ENCODE assay signal across 8 mouse cellular contexts in the genomic region with DNA sequence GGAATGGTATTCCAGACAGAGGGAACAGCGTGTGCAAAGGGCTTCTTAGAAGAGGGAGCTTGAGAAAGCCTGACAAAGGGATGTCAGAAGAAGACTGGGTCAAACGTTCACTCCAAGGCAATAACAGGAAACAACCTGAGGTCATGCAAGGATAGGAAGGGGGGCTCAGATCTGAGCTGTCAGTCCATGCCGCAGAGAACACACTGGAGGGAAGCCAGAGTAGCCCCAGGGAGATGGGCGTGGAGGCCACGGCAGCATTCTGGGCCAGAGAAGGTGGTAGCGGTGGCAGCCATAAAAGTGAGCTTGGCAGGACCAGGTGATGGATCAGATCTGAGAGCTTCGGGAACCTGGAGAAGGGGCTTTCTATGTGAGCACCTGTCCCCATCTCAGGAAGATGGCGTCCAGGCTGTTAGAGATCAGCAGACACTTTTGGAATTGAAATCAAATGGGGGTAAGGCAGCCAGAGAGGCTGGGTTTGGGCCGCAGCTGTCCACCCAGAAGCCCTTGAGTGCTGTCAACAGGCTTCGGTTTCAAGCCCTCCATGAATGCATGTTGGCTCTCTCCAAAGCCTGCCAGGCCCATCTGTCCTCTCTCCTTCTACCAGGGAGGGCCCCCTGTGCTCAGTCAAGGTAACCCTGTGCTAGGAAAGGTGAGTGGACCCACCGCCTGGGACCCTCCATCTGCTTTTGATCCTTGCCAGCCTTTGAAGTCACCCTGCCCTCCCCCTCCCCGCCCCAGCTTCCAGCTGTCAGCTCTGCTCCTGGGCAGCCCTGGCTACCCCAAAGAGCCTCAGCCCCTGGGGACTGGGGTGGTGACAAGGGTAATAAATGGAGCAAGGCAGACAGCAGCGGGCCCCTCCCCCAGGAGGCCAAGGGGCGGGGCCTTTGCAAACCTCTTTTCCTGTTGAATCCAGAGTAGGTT. TPM values are rescaled to one million over a fixed set of nuclear protein-coding genes. Genes with fewer than 3 reads are reported as not detected.
A peak's percentile ranks its signal among the peaks of the same experiment; 100 is the strongest.
DNase-seq lines count a peak whose midpoint lies in the region; ATAC-seq and TF ChIP-seq lines count a peak whose summit lies in the region.

No protein-coding gene starts in this region.

- H3K9ac ChIP-seq in heart, adult 2 months (ENCODE audit: low read depth, low read length): no peak overlapping the region
- no peak overlapping the region for H3K9ac ChIP-seq in intestine, embryonic 16.5 days (ENCODE audit: low read depth, low read length)

- TF ChIP-seq EP300 in heart, adult 2 months (IDR thresholded peaks at IDR 0.05; ENCODE audit: insufficient read depth, low read depth, low read length): no peak

- 21% methylated on average over 14 of the region's 14 CpGs for WGBS in heart, adult 2 months
- WGBS in intestine, embryonic 16.5 days: 21% methylated on average over 14 of the region's 14 CpGs

- H3K79me2 ChIP-seq in heart, adult 2 months (replicated peaks; ENCODE audit: control insufficient read depth, insufficient read depth, low read length): no peaks in the 10 kb centered on the region

- H3K4me2 ChIP-seq in intestine, embryonic 16.5 days (ENCODE audit: low read depth, low read length): 0 out of 2 replicates have a peak overlapping the region, but pooled peaks have one; percentile 5

- DNase-seq in B cell, adult 2 months: peak; percentile 68 to 72
- peak; percentile 61 for DNase-seq in brain, embryonic 14.5 days (ENCODE audit: low read depth)
- DNase-seq in heart, adult 2 months: peak; percentile 57 to 58
- DNase-seq in lung, postnatal 36 days: peak; percentile 58
- peak; percentile 67 to 69 for DNase-seq in spleen, postnatal 36 days (ENCODE audit: low spot score in 2 of 2)
- no peak for DNase-seq in frontal cortex, postnatal 14 days (ENCODE audit: low spot score in 2 of 2)
- DNase-seq in cerebellum, adult 11-12 months: no peak

- H3K4me1 ChIP-seq in heart, adult 2 months (ENCODE audit: control insufficient read depth, insufficient read depth, low read length): peaks cover 3% of the 10 kb centered on the region
- H3K4me1 ChIP-seq in intestine, embryonic 16.5 days (ENCODE audit: control insufficient read depth, insufficient read depth, low read length): peaks cover 16% of the 10 kb centered on the region

- no peak overlapping the region for H3K27ac ChIP-seq in heart, adult 2 months
- H3K27ac ChIP-seq in intestine, embryonic 16.5 days (ENCODE audit: low read length): no peak overlapping the region; the same call in 1 of the 2 replicates

- TF ChIP-seq CTCF in brain, embryonic 14.5 days (IDR thresholded peaks at IDR 0.05; ENCODE audit: borderline replicate concordance, extremely low read depth, insufficient read depth, insufficient read length): no peak
- no peak for TF ChIP-seq CTCF in heart, adult 2 months (IDR thresholded peaks at IDR 0.05)

- intact Hi-C loops in heart, adult 2 months (cut with DNase I): no loop called here

- no peak for TF ChIP-seq POLR2A in brain, embryonic 14.5 days (IDR thresholded peaks at IDR 0.05; ENCODE audit: borderline replicate concordance, extremely low read depth, insufficient read depth, insufficient read length, poor library complexity, severe bottlenecking)
- no peak for TF ChIP-seq POLR2A in heart, adult 2 months (IDR thresholded peaks at IDR 0.05; ENCODE audit: insufficient read depth, low read depth, low read length)

- no peak overlapping the region for H3K4me3 ChIP-seq in heart, adult 2 months
- H3K4me3 ChIP-seq in intestine, embryonic 16.5 days (ENCODE audit: low read length): no peak overlapping the region

- no peaks in the 10 kb centered on the region for H3K36me3 ChIP-seq in heart, adult 2 months (ENCODE audit: control insufficient read depth, insufficient read depth, low read length)
- no peaks in the 10 kb centered on the region for H3K36me3 ChIP-seq in intestine, embryonic 16.5 days (ENCODE audit: control insufficient read depth, insufficient read depth, low read length)

- no peaks in the 10 kb centered on the region for H3K27me3 ChIP-seq in heart, adult 2 months (ENCODE audit: control insufficient read depth, insufficient read depth, low read length)
- H3K27me3 ChIP-seq in intestine, embryonic 16.5 days (replicated peaks; ENCODE audit: control insufficient read depth, insufficient read depth, low read length): no peaks in the 10 kb centered on the region

- peak; percentile 84 for ATAC-seq in intestine, embryonic 16.5 days

- H3K9me3 ChIP-seq in intestine, embryonic 16.5 days (ENCODE audit: control insufficient read depth, low read length): no peaks in the 10 kb centered on the region

RNA-seq across cellular contexts. Expression of gene Eya2, which starts 58.4 kb away (rescaled TPM):
- 6.1 and 12.3 TPM in 2 replicates for polyA plus RNA-seq in brain, embryonic 14.5 days (2012; rRNA removed)
- total RNA-seq in heart, adult 2 months (2021): 1 to 10 TPM in 1 of 2 experiments, under 1 TPM in 1; 0.55 to 1.6 TPM
- 2.4 and 5.5 TPM in 2 replicates for polyA plus RNA-seq in heart, adult 2 months (2012; rRNA removed)
- 0.33 and 1.2 TPM in 2 replicates for polyA plus RNA-seq in intestine, embryonic 16.5 days (2015; fragmentation: Nextera tagmentation; extraction: Ambion mirVana)

Comparison
In these comparisons a context has a peak if more than half of its experiments do, and no peak if none do; other contexts are left out.
1. DNase-seq: peak in B cell, adult 2 months (2 of 2), brain, embryonic 14.5 days (single experiment), heart, adult 2 months (2 of 2), lung, postnatal 36 days (single experiment) and spleen, postnatal 36 days (2 of 2); none in frontal cortex, postnatal 14 days (0 of 2) and cerebellum, adult 11-12 months (single experiment).